Mouse (Mus musculus): Measurements from ENCODE around the gene Zswim4.

The Zswim4 gene

DNA sequence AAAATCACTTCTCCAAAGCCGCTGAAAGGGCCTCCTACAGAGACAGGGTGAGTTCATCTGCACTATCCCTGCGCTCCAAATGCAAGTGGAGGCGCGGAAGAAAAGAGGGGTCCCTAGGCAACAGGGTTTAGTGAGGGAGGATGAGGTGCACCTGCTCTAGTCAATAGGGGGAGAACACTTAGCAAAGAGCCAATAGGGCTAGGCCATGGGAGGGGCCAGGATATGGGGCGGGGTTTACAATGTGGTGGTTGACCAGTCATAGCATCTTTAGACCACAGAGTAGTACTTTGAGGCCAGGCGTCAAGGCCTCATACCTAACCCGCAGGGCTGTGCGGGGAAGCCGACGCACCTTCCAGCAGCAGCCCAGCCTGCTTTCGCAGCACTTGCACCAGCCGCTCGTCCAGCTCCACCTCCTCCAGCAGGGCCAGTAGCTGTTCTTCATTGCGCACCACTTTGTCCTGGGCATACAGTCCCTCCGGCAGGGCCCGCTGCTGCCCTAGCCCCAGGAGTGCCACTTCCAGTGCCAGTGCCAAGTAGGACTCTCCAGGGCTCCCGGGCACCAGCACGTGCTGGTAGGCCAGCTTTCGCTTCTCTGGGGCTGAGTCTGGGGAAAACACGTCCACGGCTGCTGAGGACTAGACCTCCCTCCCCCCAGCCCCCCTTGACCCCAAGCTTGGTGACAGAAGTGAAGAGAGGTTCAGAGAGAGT, 13.4 kb downstream of the Zswim4 start:
- in situ Hi-C loops (cut with MseI, MboI) = no loop called here

DNA sequence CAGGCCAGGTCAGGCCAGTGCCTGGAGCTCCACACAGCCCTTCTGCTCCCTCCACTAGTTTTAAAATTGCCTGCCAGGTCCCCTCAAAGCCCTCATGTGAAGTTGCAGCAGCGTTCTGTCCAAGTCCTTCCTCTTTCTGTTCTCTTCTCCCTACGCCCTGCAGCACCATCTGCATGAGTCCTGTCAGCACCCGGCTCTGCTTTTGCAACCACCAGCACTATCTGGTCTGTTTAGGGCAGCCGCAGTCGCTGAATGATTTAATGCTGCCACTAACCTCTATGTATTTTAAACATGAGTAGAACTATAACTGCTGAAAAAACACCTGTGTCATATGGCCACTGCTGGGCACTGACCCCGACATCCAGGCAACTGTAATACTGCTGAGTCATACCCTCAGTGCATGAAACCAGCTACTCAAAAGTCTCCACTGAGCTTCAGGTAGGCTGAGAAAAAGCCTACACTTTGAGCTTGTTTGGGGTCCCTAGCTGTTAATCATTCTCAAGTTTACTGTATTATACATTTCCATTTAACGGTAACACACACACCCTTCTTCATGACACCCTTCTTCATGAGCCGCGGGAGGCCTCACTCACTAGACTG, 14.2 kb downstream of the Zswim4 start:
- in situ Hi-C loops (cut with MseI, MboI) = no loop called here

DNA sequence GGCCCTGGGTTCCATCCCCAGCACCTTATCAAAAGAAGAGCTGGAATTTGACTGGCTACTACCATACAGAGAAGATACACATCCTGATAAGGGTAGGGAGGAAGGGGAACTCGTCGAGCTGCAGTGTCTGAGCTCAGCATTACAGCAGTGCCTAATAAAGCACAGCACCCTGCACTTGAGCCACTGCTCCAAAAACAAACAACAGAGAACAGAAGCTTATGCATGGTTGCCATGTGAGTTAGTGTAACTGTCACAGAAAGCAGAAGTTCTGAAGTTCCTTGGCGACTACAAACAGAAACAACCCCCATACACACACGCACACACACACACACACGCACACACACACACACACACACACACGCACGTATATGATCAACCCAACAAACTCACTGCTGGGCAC, 16.8 kb downstream of the Zswim4 start:
- in situ Hi-C loops (cut with MseI, MboI) = no loop called here

- in situ Hi-C loops (cut with MseI, MboI) = no loop called here
Observed at GRCm38 (mm10) chr8:84218143-84218542, 18.7 kb downstream of the Zswim4 start.

- in situ Hi-C loops (cut with MseI, MboI) = no loop called here
Observed at GRCm38 (mm10) chr8:84217206-84217605, 19.6 kb downstream of the Zswim4 start.

DNA sequence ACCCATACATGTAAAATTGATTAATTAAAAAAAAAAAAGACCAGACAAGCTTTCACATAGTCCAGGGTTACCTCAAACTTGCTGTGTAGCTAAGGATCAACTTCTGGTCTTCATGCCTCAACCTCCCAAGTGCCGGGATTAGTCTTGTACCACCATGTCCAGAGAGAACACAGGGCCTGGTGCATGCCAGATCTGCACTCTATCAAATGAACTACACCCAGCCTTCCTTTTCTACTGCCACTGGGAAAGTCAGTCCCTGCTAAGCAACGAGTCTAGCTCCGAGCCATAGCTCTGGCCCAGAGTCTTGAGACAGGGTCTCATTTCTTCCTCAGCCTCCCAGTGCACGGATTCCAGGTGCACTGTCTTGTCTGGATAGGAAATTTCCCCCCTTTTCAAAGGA, 23.6 kb downstream of the Zswim4 start:
- in situ Hi-C loops (cut with MseI, MboI) = no loop called here

DNA sequence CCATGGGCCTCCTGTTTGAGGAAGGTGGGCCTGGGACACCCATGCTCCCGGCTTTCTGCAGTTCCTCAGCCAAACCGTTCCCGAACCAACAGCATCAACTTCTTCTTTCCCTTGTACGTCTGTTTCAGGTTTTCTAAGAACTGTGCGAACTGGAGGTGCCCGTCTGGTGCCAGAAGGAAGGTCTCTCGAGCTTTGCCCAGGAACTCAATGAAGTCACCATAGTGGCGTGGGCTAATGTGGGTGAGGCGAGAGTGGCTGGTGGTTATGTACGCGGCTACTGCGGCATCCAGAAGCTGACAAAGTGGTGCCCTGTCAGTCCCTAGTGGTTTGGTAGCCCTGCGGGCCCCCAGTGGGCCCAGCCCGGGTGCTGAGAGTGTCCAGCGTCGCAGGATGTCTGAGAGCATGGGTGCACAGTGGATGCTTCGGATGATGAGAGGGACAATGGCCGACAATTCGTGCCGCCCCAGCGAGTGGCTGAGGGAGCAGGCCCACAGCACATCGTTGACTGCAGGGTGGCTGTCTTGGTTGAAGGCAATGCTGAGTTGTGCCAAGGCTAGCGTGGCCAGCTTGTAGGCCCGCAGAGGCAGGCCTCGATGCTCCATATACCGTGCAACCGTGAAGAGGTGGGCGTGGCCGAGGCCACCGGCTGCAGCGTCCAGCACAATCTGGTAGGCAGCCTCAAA, 24.8 kb downstream of the Zswim4 start:
- in situ Hi-C loops (cut with MseI, MboI) = no loop called here

DNA sequence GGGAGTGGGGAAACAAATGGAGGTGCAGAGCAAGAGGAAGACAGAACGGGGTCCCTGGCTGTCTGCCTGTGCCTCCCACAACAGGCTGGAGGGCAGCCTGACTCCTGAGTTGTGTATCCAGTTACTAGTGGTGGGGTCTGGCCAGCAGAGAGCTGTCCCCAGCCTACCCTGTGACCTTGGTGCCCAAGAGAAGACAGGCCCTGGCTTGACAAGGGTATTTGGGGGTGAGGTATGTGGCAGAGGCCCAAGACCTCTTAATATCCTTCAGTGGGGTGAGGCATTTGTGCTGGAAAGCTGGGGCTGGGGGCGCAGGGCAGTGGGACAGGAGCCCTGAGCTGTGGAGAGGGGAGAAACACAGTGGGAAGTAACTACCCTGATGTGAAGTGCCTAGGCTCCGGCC, 25.7 kb downstream of the Zswim4 start:
- in situ Hi-C loops (cut with MseI, MboI) = no loop called here

DNA sequence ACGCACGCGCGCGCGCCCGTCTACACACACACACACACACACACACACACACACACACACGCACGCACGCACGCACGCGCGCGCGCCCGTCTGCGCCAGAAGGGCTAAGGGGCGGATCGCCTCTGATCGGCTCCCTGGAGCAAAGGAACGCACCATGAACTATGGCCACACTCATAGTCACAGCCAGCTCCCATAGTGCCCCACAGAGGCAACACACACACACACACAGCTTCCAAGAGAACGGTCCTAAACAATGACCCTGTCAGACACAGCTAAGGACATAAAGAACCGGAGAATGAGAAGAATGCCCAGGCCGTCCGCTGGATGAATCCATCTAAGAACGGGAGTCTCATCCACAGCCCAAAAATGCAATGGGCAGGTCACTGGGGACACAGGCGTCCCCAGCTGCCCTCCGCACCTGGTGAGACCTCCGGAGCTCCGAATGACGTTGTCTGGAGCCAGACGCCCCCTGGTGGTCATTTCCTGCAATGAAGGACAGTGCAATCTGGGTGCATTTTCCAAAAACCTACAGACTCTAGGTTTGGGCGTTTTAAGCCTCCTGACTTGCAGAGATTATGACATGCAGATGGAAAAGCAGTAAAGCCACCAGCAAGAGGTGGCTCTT, 26.6 kb downstream of the Zswim4 start:
- in situ Hi-C loops (cut with MseI, MboI) = no loop called here

- in situ Hi-C loops (cut with MseI, MboI) = no loop called here
Observed at GRCm38 (mm10) chr8:84208381-84209380, 28.2 kb downstream of the Zswim4 start.

- in situ Hi-C loops (cut with MseI, MboI) = no loop called here
Observed at GRCm38 (mm10) chr8:84207811-84208210, 29.0 kb downstream of the Zswim4 start.

- in situ Hi-C loops (cut with MseI, MboI) = no loop called here
Observed at GRCm38 (mm10) chr8:84206666-84207065, 30.2 kb downstream of the Zswim4 start.

DNA sequence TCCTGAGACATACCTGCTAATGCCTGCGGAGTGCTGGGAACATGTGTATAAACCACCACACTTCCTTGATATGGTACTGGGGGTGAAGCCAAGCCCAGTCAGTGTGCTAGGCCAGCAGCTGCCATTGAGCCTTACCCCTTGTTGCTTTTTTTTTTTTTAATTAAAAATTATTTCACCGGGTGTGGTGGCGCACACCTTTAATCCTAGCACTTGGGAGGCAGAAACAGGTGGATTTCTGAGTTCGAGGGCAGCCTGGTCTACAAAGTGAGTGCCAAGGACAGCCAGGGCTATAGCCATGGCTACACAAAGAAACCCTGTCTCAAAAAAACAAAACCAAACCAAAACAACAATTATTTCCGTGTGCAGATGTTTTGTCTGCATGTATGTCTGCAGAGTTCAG, 31.8 kb downstream of the Zswim4 start:
- in situ Hi-C loops (cut with MseI, MboI) = no loop called here

- in situ Hi-C loops (cut with MseI, MboI) = no loop called here
Observed at GRCm38 (mm10) chr8:84203975-84204772, 32.7 kb downstream of the Zswim4 start.

GRCm38 (mm10) chr8:84202938-84203917, 33.6 kb downstream of the Zswim4 start:
- in situ Hi-C loops (cut with MseI, MboI) = no loop called here

DNA sequence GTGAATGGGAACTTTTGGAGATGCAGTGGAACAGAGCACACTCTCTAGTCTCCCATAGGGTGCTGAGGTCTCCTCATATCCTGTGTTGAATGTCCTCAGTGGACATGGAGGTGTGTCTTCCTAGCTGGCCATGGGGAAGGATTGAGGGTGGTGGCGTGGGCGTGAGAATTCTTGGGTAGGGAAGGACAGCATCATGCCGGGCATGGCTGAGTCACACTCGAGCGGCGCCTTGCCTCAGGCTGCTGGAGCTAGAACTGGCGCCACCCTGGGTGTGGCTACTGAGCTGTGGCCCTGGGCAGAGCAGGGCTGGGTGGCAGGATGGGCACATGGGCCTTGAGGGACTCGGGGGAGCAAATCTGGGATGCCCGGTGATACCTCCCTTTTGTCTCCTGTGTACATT, 34.4 kb downstream of the Zswim4 start:
- in situ Hi-C loops (cut with MseI, MboI) = no loop called here

DNA sequence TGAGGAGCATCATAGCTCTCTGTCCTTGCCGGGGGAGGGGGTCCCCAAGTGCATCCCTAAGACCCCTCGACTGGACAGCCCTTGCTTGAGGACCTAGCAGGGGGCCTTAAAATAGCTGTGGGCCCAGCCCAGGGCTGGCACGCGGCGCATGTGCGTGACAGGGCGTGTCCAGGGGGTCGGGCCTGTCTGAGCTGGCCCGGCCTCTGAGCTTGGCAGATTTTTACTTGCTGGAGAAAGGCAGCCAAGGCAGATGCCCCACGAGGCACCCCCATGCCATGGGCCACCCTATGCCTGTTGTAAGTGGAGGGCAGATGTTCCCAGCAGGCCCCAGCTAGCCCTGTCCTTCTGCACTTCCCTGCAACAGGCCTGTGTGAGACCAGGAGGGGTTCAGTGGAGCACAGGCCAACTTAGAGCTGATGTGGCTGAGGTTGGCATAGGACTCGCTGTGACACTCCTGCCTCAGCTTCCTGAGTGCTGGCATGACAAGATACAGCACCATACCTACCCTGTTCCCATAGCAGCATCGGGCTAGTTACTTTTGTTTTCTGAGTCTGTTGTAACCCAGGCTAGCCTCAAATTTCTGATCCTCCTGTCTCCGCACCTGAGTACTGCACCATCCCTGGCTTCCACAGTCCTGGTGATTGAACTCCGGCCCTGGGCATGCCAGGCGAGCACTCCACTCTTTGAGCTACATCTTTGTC, 35.2 kb downstream of the Zswim4 start:
- in situ Hi-C loops (cut with MseI, MboI) = no loop called here

DNA sequence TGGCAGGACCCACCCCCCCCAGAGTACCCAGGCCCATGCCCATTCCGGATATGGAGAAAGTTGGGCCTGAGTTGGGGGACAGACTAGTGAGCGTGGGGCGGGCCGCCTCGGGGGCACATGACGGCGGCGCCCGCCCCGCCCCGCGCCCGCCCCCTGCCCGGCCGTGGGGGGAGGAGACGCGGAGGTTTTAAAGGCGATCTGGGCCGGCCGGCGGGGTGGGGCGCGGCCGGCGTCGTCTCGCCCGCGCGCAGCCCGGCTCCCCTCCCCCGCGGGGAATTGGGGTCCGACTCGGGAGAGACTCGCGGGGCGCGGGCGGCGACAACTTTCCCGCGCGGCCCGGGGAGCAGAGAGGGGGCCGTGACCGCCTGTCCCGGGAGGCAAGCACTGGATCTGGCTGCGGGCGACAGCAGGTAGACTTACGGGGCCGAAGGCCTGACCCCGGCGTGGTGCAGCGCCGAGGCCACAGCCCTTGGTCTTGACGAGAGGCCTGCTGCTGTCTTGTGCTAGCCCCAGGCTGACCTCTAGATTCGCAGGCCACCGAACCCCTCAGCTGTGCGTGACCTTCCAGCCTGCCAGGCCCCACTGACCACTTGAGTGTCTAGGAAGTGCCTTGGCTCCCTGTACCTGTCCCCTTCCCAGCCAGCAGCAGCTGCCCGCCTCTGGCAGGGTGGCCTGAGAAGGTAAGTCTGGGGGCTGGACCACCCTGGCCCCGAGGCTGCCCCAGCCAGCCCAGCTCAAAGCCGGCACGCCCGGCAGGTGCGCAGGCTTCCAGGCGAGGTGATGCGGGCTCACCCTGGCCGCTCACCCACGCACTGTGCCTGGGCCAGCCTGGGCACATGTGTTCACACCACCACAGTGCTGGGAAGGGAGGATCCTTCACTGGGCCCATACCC, 36.0 kb downstream of the Zswim4 start:
- in situ Hi-C loops (cut with MseI, MboI) = no loop called here
